Mouse (Mus musculus) C2C12 (cell line): ENCODE results near the gene Aars2. TPM values are rescaled to one million over a fixed set of nuclear protein-coding genes. Genes with fewer than 3 reads are reported as not detected.

Source experiments
- H3K27me3 ChIP-seq: one replicate; pipeline ENCODE4 v1.6.1; 2011; ENCODE audit not compliant: control insufficient read depth, insufficient read depth, insufficient read length
- H3K36me3 ChIP-seq: one replicate; pipeline ENCODE4 v1.6.1; 2011; ENCODE audit not compliant: control insufficient read depth, insufficient read depth
- H3K4me3 ChIP-seq: one replicate; pipeline ENCODE4 v1.5.1; 2011; ENCODE audit warnings: mild to moderate bottlenecking, control low read depth; ENCODE audit not compliant: poor library complexity, insufficient read depth, severe bottlenecking
- H3K79me2 ChIP-seq: one replicate; pipeline ENCODE4 v1.6.1; 2011; ENCODE audit not compliant: control insufficient read depth, insufficient read depth
- H3K79me3 ChIP-seq: one replicate; pipeline ENCODE4 v1.6.1; 2011; ENCODE audit warnings: low read depth, control low read depth
- H3ac ChIP-seq: one replicate; pipeline ENCODE3; 2011; ENCODE audit warnings: low read depth; ENCODE audit not compliant: control insufficient read depth, insufficient read length
- CEBPB ChIP-seq: IDR thresholded peaks from one replicate; pipeline ENCODE4 v1.6.1; 2011; ENCODE audit warnings: low read depth, mild to moderate bottlenecking, control low read depth, moderate library complexity
- CTCF ChIP-seq: IDR thresholded peaks from one replicate; pipeline ENCODE4 v1.5.1; 2011; ENCODE audit not compliant: control insufficient read depth, insufficient read depth, insufficient read length
- FOSL1 ChIP-seq: IDR thresholded peaks from one replicate; pipeline ENCODE4 v1.8.0; 2011; ENCODE audit warnings: mild to moderate bottlenecking, low read length; ENCODE audit not compliant: poor library complexity, insufficient read depth, severe bottlenecking
- MAX ChIP-seq: IDR thresholded peaks from one replicate; pipeline ENCODE4 v1.6.1; 2011; ENCODE audit warnings: mild to moderate bottlenecking, control low read depth
- MYOD1 ChIP-seq: IDR thresholded peaks from one replicate; pipeline ENCODE4 v1.6.1; 2011; ENCODE audit warnings: low read depth; ENCODE audit not compliant: control insufficient read depth, insufficient read length
- MYOG ChIP-seq: IDR thresholded peaks from one replicate; pipeline ENCODE4 v1.6.1; 2011; ENCODE audit not compliant: control insufficient read depth, insufficient read length; ENCODE audit errors: extremely low read depth
- USF1 ChIP-seq: IDR thresholded peaks from one replicate; pipeline ENCODE4 v1.6.1; 2011; ENCODE audit warnings: low read depth, mild to moderate bottlenecking, control low read depth, moderate library complexity
- polyA plus RNA-seq: library from polyadenylated mRNA; unstranded; fragments of >200 nt; fragmentation: generic; extraction: Trizol; gene quantifications from one replicate; pipeline ENCODE4 v1.2.1, GENCODE M21; 2012; ENCODE audit warnings: missing spikeins

The Aars2 gene
- polyA plus RNA-seq, 1 experiment = 14.3 TPM

GRCm38 (mm10) chr17:45524961-45525360 is 18.3 kb downstream of the Aars2 start:
- Histone ChIP-seq H3K36me3 (no peaks in the 10 kb centered on the region), H3K27me3 (peaks cover 47% of the 10 kb centered on the region), H3ac (no peak overlapping the region), H3K4me3 (no peak overlapping the region), H3K79me2 (no peaks in the 10 kb centered on the region), H3K79me3 (no peaks in the 10 kb centered on the region)
- TF ChIP-seq MYOG (no peak), CTCF (no peak), USF1 (no peak), MAX (no peak), CEBPB (no peak), MYOD1 (no peak), FOSL1 (no peak)

GRCm38 (mm10) chr17:45526571-45526970 is 19.9 kb downstream of the Aars2 start:
- Histone ChIP-seq H3K4me3 (no peak overlapping the region), H3ac (no peak overlapping the region), H3K36me3 (no peaks in the 10 kb centered on the region), H3K27me3 (peaks cover 58% of the 10 kb centered on the region), H3K79me2 (no peaks in the 10 kb centered on the region), H3K79me3 (no peaks in the 10 kb centered on the region)
- TF ChIP-seq CTCF (no peak), MYOD1 (no peak), USF1 (no peak), FOSL1 (no peak), MYOG (no peak), MAX (no peak), CEBPB (no peak)

GRCm38 (mm10) chr17:45530346-45530782 is 23.7 kb downstream of the Aars2 start:
- Histone ChIP-seq H3K4me3 (no peak overlapping the region), H3K27me3 (peaks cover 61% of the 10 kb centered on the region), H3K79me2 (no peaks in the 10 kb centered on the region), H3ac (no peak overlapping the region), H3K79me3 (no peaks in the 10 kb centered on the region), H3K36me3 (no peaks in the 10 kb centered on the region)
- TF ChIP-seq CEBPB (no peak), CTCF (no peak), FOSL1 (no peak), MAX (no peak), MYOD1 (no peak), MYOG (no peak), USF1 (no peak)

GRCm38 (mm10) chr17:45532896-45533295 is 26.3 kb downstream of the Aars2 start:
- Histone ChIP-seq H3K79me3 (no peaks in the 10 kb centered on the region), H3K4me3 (no peak overlapping the region), H3ac (no peak overlapping the region), H3K27me3 (peaks cover 68% of the 10 kb centered on the region), H3K79me2 (no peaks in the 10 kb centered on the region), H3K36me3 (no peaks in the 10 kb centered on the region)
- TF ChIP-seq USF1 = no peak
- no peak for TF ChIP-seq MYOD1
- TF ChIP-seq CTCF = no peak
- TF ChIP-seq CEBPB = no peak
- TF ChIP-seq MYOG = no peak
- no peak for TF ChIP-seq MAX
- no peak for TF ChIP-seq FOSL1

GRCm38 (mm10) chr17:45536264-45536663 is 29.6 kb downstream of the Aars2 start:
- Histone ChIP-seq H3K79me3 (no peaks in the 10 kb centered on the region), H3ac (no peak overlapping the region), H3K4me3 (no peak overlapping the region), H3K79me2 (no peaks in the 10 kb centered on the region), H3K36me3 (no peaks in the 10 kb centered on the region), H3K27me3 (peaks cover 79% of the 10 kb centered on the region)
- TF ChIP-seq USF1 = no peak
- no peak for TF ChIP-seq CEBPB
- no peak for TF ChIP-seq MYOG
- TF ChIP-seq CTCF = no peak
- no peak for TF ChIP-seq MAX
- no peak for TF ChIP-seq FOSL1
- TF ChIP-seq MYOD1 = no peak

GRCm38 (mm10) chr17:45538394-45538793 is 31.8 kb downstream of the Aars2 start:
- H3K27me3 ChIP-seq = peaks cover 72% of the 10 kb centered on the region
- no peaks in the 10 kb centered on the region for H3K79me2 ChIP-seq
- TF ChIP-seq FOSL1 = no peak
- no peak for TF ChIP-seq CEBPB
- TF ChIP-seq USF1 = no peak
- TF ChIP-seq MYOG = no peak
- TF ChIP-seq MAX = no peak
- H3K79me3 ChIP-seq = no peaks in the 10 kb centered on the region
- no peak overlapping the region for H3K4me3 ChIP-seq
- H3K36me3 ChIP-seq = no peaks in the 10 kb centered on the region
- H3ac ChIP-seq = no peak overlapping the region
